Mouse (Mus musculus) spleen, adult 2 months (tissue): ENCODE measurements around the gene Ammecr1. TPM values are rescaled to one million over a fixed set of nuclear protein-coding genes. Genes with fewer than 3 reads are reported as not detected.

Source experiments
- DNase-seq, 2 experiments: peaks; one replicate each; pipeline versions ENCODE4 v3.0.0 to v3.0.0-alpha.2; 2012 to 2021; ENCODE audit warnings: low spot score in 2 of 2, low read depth in 1 of 2
- H3K27ac ChIP-seq: fragments of 200-500 bp; 2 replicates; pipeline ENCODE4 v1.5.1; 2012; ENCODE audit warnings: low read length, inconsistent platforms; ENCODE audit not compliant: insufficient read depth
- H3K27me3 ChIP-seq: fragments of 200-500 bp; 2 replicates; pipeline ENCODE4 v1.6.1; 2012; ENCODE audit warnings: mild to moderate bottlenecking, moderate library complexity, low read length, inconsistent platforms; ENCODE audit not compliant: control insufficient read depth, insufficient read depth
- H3K36me3 ChIP-seq: fragments of 200-500 bp; 2 replicates; pipeline ENCODE4 v1.6.1; 2012; ENCODE audit warnings: mild to moderate bottlenecking, low read length, inconsistent platforms; ENCODE audit not compliant: control insufficient read depth, insufficient read depth
- H3K4me1 ChIP-seq: fragments of 200-500 bp; 2 replicates; pipeline ENCODE4 v1.6.1; 2011; ENCODE audit warnings: inconsistent platforms; ENCODE audit not compliant: control insufficient read depth, insufficient read depth, insufficient read length
- H3K4me3 ChIP-seq: fragments of 200-500 bp; 2 replicates; pipeline ENCODE4 v1.5.1; 2011; ENCODE audit warnings: mild to moderate bottlenecking, inconsistent platforms; ENCODE audit not compliant: insufficient read depth, insufficient read length; ENCODE audit errors: extremely low read depth
- CTCF ChIP-seq: fragments of 200-500 bp; IDR thresholded peaks from 2 replicates; pipeline ENCODE4 v1.5.1; 2011; ENCODE audit warnings: mild to moderate bottlenecking, inconsistent platforms; ENCODE audit not compliant: insufficient read depth, insufficient read length, insufficient replicate concordance; ENCODE audit errors: extremely low read depth
- POLR2A ChIP-seq: fragments of 200-500 bp; IDR thresholded peaks from 2 replicates; pipeline ENCODE4 v1.6.1; 2011; ENCODE audit warnings: low read depth, low read length, inconsistent platforms
- WGBS: fragments of 180-500 bp; shearing (Covaris S2); methylation state at CpG from one replicate; pipeline ENCODE4 v1.1.7; 2018; 5-methylcytosine and 5-hydroxymethylcytosine counted together
- polyA plus RNA-seq: library from polyadenylated mRNA; depleted of rRNA; stranded (reverse); fragments of >200 nt; gene quantifications from 2 replicates; pipeline ENCODE4 v1.2.3, GENCODE M21; 2012; rRNA removed

Ammecr1 gene
- polyA plus RNA-seq, 1 experiment = 1.6 TPM

GRCm38 (mm10) chrX:142821239-142821638 is 145.3 kb downstream of the Ammecr1 start:
- TF ChIP-seq POLR2A = no peak
- no peak for TF ChIP-seq CTCF
- no peaks in the 10 kb centered on the region; the same call in 1 of the 2 replicates for H3K4me1 ChIP-seq
- no peak for DNase-seq
- H3K36me3 ChIP-seq = no peaks in the 10 kb centered on the region
- H3K27ac ChIP-seq = no peak overlapping the region
- 84% methylated on average over 6 of the region's 6 CpGs for WGBS
- H3K27me3 ChIP-seq = no peaks in the 10 kb centered on the region
- H3K4me3 ChIP-seq = no peak overlapping the region

- H3K27me3 ChIP-seq = no peaks in the 10 kb centered on the region
- H3K4me1 ChIP-seq = no peaks in the 10 kb centered on the region
- H3K27ac ChIP-seq = no peak overlapping the region
- 60% methylated on average over 10 of the region's 10 CpGs for WGBS
- peak in 1 of 2 experiments; percentile 22 for DNase-seq
- no peak overlapping the region for H3K4me3 ChIP-seq
- no peak for TF ChIP-seq POLR2A
- peak; percentile 19; the same call in 1 of the 2 replicates for TF ChIP-seq CTCF
- H3K36me3 ChIP-seq = no peaks in the 10 kb centered on the region
Measured at GRCm38 (mm10) chrX:142818057-142818682, 148.4 kb downstream of the Ammecr1 start.

- WGBS = 37% methylated on average over 6 of the region's 6 CpGs
- Histone ChIP-seq H3K27ac (no peak overlapping the region), H3K36me3 (no peaks in the 10 kb centered on the region), H3K4me3 (no peak overlapping the region), H3K27me3 (no peaks in the 10 kb centered on the region), H3K4me1 (no peaks in the 10 kb centered on the region)
- TF ChIP-seq CTCF (no peak), POLR2A (no peak)
- no peak for DNase-seq
Measured at GRCm38 (mm10) chrX:142813146-142813545, 153.4 kb downstream of the Ammecr1 start.

- TF ChIP-seq POLR2A = no peak
- peak; percentile 23; the same call in 1 of the 2 replicates for TF ChIP-seq CTCF
- Histone ChIP-seq H3K27me3 (no peaks in the 10 kb centered on the region), H3K4me3 (no peak overlapping the region), H3K36me3 (no peaks in the 10 kb centered on the region), H3K4me1 (no peaks in the 10 kb centered on the region; the same call in 1 of the 2 replicates), H3K27ac (no peak overlapping the region)
- DNase-seq = peak in 1 of 2 experiments; percentile 33
- 57% methylated on average over 9 of the region's 9 CpGs for WGBS
Measured at GRCm38 (mm10) chrX:142808411-142808810, 158.1 kb downstream of the Ammecr1 start.

GRCm38 (mm10) chrX:142806620-142807061 is 159.9 kb downstream of the Ammecr1 start:
- no peaks in the 10 kb centered on the region for H3K27me3 ChIP-seq
- WGBS = 63% methylated on average over 10 of the region's 10 CpGs
- DNase-seq = no peak

GRCm38 (mm10) chrX:142806126-142806525 is 160.4 kb downstream of the Ammecr1 start:
- no peak overlapping the region for H3K4me3 ChIP-seq
- no peak overlapping the region for H3K27ac ChIP-seq
- no peak for DNase-seq
- no peaks in the 10 kb centered on the region; the same call in 1 of the 2 replicates for H3K4me1 ChIP-seq
- H3K36me3 ChIP-seq = no peaks in the 10 kb centered on the region
- H3K27me3 ChIP-seq = no peaks in the 10 kb centered on the region
- no peak for TF ChIP-seq POLR2A
- TF ChIP-seq CTCF = no peak
- WGBS = 74% methylated on average over 6 of the region's 6 CpGs

More at GRCm38 (mm10) chrX:142806620-142807061, 159.9 kb downstream of the Ammecr1 start:
- Histone ChIP-seq H3K27ac (no peak overlapping the region), H3K4me3 (no peak overlapping the region), H3K36me3 (no peaks in the 10 kb centered on the region), H3K4me1 (no peaks in the 10 kb centered on the region; the same call in 1 of the 2 replicates)
- TF ChIP-seq CTCF = no peak
- no peak for TF ChIP-seq POLR2A

GRCm38 (mm10) chrX:142804596-142804995 is 161.9 kb downstream of the Ammecr1 start:
- no peak overlapping the region for H3K4me3 ChIP-seq
- WGBS = 86% methylated on average over 3 of the region's 3 CpGs
- no peak overlapping the region for H3K27ac ChIP-seq
- no peak for TF ChIP-seq POLR2A
- TF ChIP-seq CTCF = no peak
- DNase-seq = no peak
- H3K27me3 ChIP-seq = no peaks in the 10 kb centered on the region
- H3K36me3 ChIP-seq = no peaks in the 10 kb centered on the region
- no peaks in the 10 kb centered on the region; the same call in 1 of the 2 replicates for H3K4me1 ChIP-seq

Other genes with a start within 250 kb of the Ammecr1 start
- 0.02 and 0.05 TPM in 2 replicates for gene Rtl9, start 132.9 kb upstream of the Ammecr1 start, polyA plus RNA-seq